Mouse (Mus musculus) kidney, embryonic 14.5 days (tissue): Measurements from ENCODE around the gene Lgr5. TPM values are rescaled to one million over a fixed set of nuclear protein-coding genes. Genes with fewer than 3 reads are reported as not detected.

Experiments
- ATAC-seq: fragments of 200-750 bp; cut with Nextera tagmentation; 2 replicates; pipeline ENCODE4 v1.8.0; 2017; ENCODE audit warnings: moderate number of reproducible peaks, mild to moderate bottlenecking, moderate TSS enrichment, moderate library complexity; ENCODE audit not compliant: low FRiP score, low TSS enrichment
- H3K27ac ChIP-seq: fragments of 300-500 bp; sonication (generic); 2 replicates; pipeline ENCODE4 v1.5.1; 2014; ENCODE audit warnings: low read depth, mild to moderate bottlenecking, low read length, moderate library complexity, mixed read lengths
- H3K27me3 ChIP-seq: fragments of 300-500 bp; sonication (generic); 2 replicates; pipeline ENCODE4 v1.6.1; 2014; ENCODE audit warnings: mild to moderate bottlenecking, low read length; ENCODE audit not compliant: control insufficient read depth, insufficient read depth
- H3K36me3 ChIP-seq: fragments of 300-500 bp; sonication (generic); 2 replicates; pipeline ENCODE4 v1.6.1; 2014; ENCODE audit warnings: low read length, mixed read lengths; ENCODE audit not compliant: control insufficient read depth, insufficient read depth
- H3K4me1 ChIP-seq: fragments of 300-500 bp; sonication (generic); 2 replicates; pipeline ENCODE4 v1.6.1; 2014; ENCODE audit warnings: low read length, mixed read lengths; ENCODE audit not compliant: control insufficient read depth, insufficient read depth
- H3K4me2 ChIP-seq: fragments of 300-500 bp; sonication (generic); replicated peaks from 2 replicates; pipeline ENCODE4 v1.6.1; 2014; ENCODE audit warnings: low read depth, mild to moderate bottlenecking, low read length
- H3K4me3 ChIP-seq: fragments of 300-500 bp; sonication (generic); 2 replicates; pipeline ENCODE4 v1.5.1; 2014; ENCODE audit warnings: mild to moderate bottlenecking, low read length
- H3K9ac ChIP-seq: fragments of 300-500 bp; sonication (generic); 2 replicates; pipeline ENCODE4 v1.6.1; 2014; ENCODE audit warnings: low read depth, mild to moderate bottlenecking, low read length, moderate library complexity
- H3K9me3 ChIP-seq: fragments of 300-500 bp; sonication (generic); 2 replicates; pipeline ENCODE4 v1.6.1; 2016; ENCODE audit warnings: low read length; ENCODE audit not compliant: control insufficient read depth
- WGBS: fragments of 180-500 bp; shearing (Covaris S2); extraction: QIAGEN DNeasy Blood & Tissue Kit; methylation state at CpG from one replicate; pipeline ENCODE4 v1.1.7; 2014; 5-methylcytosine and 5-hydroxymethylcytosine counted together
- polyA plus RNA-seq: library from polyadenylated mRNA; unstranded; fragments of >200 nt; fragmentation: Nextera tagmentation; extraction: Ambion mirVana; gene quantifications from 2 replicates; pipeline ENCODE4 v1.2.1, GENCODE M21; 2014

The Lgr5 gene
- 5.8 and 8.0 TPM in 2 replicates for polyA plus RNA-seq

DNA sequence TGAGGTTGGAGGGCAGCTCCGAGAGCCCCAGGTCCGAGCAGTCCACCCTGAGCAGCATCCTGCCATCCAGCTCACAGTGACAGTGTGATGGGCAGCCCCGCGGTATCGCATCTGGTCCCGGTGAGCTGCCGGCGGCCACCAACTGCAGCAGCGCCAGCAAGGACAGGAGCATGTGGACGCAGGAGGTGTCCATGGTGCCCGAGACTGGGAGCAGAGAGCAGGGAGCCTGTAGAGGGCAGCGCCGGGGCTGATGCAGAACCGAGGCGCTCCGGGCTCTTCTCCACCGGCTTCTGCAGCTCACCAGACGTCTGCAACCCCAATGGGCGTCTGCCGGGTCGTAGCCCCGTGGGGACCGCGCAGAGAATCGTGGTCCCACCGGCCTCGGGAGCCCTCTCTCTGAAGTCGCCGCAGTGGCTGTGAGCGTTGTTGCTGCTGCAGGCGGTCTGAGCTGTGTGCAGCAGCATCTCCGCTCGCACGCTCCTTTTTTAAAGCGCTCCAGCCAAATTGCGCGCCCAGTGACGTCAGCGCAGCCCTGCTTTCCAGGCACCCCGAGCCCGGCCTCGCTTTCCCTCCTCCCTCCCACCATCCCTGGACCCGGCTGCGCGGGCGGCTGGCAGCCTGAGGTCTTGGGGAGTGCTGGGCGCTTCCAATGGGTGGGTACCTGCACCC lies at the start of gene Lgr5:
Gene Lgr5 (minus strand): TSS at position 480 of the 669 bp plus-strand sequence.
- H3K27me3 ChIP-seq: peaks cover 20% of the 10 kb centered on the region
- peak within 1 kb of the TSS; percentile 42; the same call in 1 of the 2 replicates for H3K27ac ChIP-seq
- ATAC-seq: peak; percentile 91
- H3K4me3 ChIP-seq: peak within 1 kb of the TSS; percentile 53
- WGBS: under 1% methylated on average over 44 of the region's 47 CpGs
- H3K4me1 ChIP-seq: peaks cover 10% of the 10 kb centered on the region; the same call in 1 of the 2 replicates
- H3K36me3 ChIP-seq: no peaks in the 10 kb centered on the region
- H3K9ac ChIP-seq: peak within 1 kb of the TSS; percentile 51
- no peaks in the 10 kb centered on the region for H3K9me3 ChIP-seq
- peak within 1 kb of the TSS; percentile 93 for H3K4me2 ChIP-seq

DNA sequence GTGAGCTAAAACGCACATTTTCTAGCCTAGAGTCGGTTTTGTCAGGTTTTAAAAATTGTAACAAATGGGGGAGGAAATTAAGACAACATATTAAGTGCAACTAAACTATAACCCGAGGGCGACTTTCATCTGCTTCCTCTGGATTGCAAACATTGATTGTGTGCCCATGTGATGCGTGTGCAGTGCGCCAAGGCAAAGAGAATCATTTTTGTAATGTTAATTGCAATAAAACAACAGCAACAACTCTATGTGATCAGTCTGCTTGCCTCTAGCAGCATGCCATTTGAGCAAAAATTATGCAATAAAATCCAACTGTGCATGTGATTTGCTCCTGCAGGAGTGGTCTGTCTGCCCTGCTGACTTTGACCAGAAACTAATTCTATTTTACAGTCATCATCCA lies 39.1 kb upstream of the Lgr5 start:
- H3K4me3 ChIP-seq: no peak overlapping the region
- H3K4me1 ChIP-seq: peaks cover 4% of the 10 kb centered on the region; the same call in 1 of the 2 replicates
- H3K4me2 ChIP-seq: no peak overlapping the region
- no peak overlapping the region for H3K27ac ChIP-seq
- H3K9me3 ChIP-seq: no peaks in the 10 kb centered on the region
- H3K9ac ChIP-seq: no peak overlapping the region
- no peaks in the 10 kb centered on the region for H3K27me3 ChIP-seq
- H3K36me3 ChIP-seq: no peaks in the 10 kb centered on the region
- ATAC-seq: no peak
- WGBS: 83% methylated on average over 6 of the region's 6 CpGs

DNA sequence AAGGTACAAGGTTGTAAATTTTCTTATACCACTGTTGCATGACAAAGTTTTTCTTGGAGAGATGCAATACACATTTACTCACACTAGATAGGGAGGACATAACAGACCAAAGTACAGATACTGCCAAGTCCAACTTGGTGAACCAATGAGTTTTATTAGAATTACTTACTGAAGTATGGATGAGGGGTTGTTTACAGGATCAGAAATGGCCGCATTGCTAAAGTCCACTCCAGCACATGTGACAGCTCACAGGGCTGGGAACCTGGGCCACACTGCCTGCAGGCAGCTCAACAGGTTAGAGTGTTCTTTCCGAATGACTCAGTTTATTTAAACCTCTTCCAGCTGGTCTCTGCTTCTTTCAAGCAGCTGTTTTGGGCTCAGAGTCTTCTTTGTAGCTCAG lies 37.4 kb upstream of the Lgr5 start:
- H3K27me3 ChIP-seq: no peaks in the 10 kb centered on the region
- WGBS: 88% methylated on average over 2 of the region's 2 CpGs
- H3K4me3 ChIP-seq: no peak overlapping the region
- H3K4me2 ChIP-seq: no peak overlapping the region
- H3K36me3 ChIP-seq: no peaks in the 10 kb centered on the region
- no peak overlapping the region for H3K27ac ChIP-seq
- H3K4me1 ChIP-seq: peaks cover 4% of the 10 kb centered on the region; the same call in 1 of the 2 replicates
- H3K9me3 ChIP-seq: no peaks in the 10 kb centered on the region
- no peak overlapping the region for H3K9ac ChIP-seq
- no peak for ATAC-seq

GRCm38 (mm10) chr10:115623956-115624671 lies 36.5 kb upstream of the Lgr5 start:
- Histone ChIP-seq H3K4me1 (peaks cover 4% of the 10 kb centered on the region; the same call in 1 of the 2 replicates), H3K4me3 (no peak overlapping the region), H3K9ac (no peak overlapping the region), H3K4me2 (no peak overlapping the region), H3K36me3 (no peaks in the 10 kb centered on the region), H3K9me3 (no peaks in the 10 kb centered on the region), H3K27me3 (no peaks in the 10 kb centered on the region), H3K27ac (no peak overlapping the region)
- 50% methylated on average over 15 of the region's 15 CpGs for WGBS
- 0 out of 2 replicates have a peak, but pooled peaks have one; percentile 46 for ATAC-seq

DNA sequence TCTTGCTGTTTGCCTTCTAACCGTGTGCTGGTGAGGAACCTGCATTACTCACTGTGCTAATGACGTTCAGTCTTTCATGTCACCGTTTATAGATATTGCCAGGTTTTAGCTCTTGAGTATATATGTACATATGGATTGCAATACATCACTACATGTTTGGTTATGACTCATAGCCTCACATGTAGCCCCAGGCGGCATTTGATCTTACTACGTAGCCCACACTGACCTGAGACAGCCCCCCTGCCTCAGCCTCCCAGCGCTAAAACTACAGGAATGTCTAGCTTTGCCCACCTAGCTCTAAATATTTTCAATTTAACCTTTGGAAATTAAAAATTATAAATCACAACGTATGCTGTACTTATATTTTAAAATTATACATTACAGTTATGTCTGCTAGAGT lies 35.9 kb upstream of the Lgr5 start:
- ATAC-seq: no peak
- H3K4me1 ChIP-seq: peaks cover 4% of the 10 kb centered on the region; the same call in 1 of the 2 replicates

GRCm38 (mm10) chr10:115618288-115618856 lies 30.8 kb upstream of the Lgr5 start:
- 27% methylated on average over 14 of the region's 15 CpGs for WGBS
- Histone ChIP-seq H3K9ac (no peak overlapping the region), H3K4me3 (no peak overlapping the region), H3K36me3 (no peaks in the 10 kb centered on the region), H3K27ac (no peak overlapping the region), H3K27me3 (no peaks in the 10 kb centered on the region), H3K9me3 (no peaks in the 10 kb centered on the region), H3K4me1 (no peaks in the 10 kb centered on the region), H3K4me2 (peak overlapping the region; percentile 38; the same call in 1 of the 2 replicates)
- ATAC-seq: no peak

More for the DNA sequence above, 35.9 kb upstream of the Lgr5 start:
- WGBS: 81% methylated on average over 7 of the region's 7 CpGs
- no peak overlapping the region for H3K27ac ChIP-seq
- no peak overlapping the region for H3K4me2 ChIP-seq
- H3K9me3 ChIP-seq: no peaks in the 10 kb centered on the region
- no peaks in the 10 kb centered on the region for H3K36me3 ChIP-seq
- H3K9ac ChIP-seq: no peak overlapping the region
- no peaks in the 10 kb centered on the region for H3K27me3 ChIP-seq
- no peak overlapping the region for H3K4me3 ChIP-seq

- Histone ChIP-seq H3K4me3 (no peak overlapping the region), H3K9me3 (no peaks in the 10 kb centered on the region)
- ATAC-seq: peak; percentile 80
Measured at GRCm38 (mm10) chr10:115617456-115618287, 30.1 kb upstream of the Lgr5 start.

GRCm38 (mm10) chr10:115595748-115596147 lies 8.2 kb upstream of the Lgr5 start:
- H3K4me2 ChIP-seq: no peak overlapping the region
- ATAC-seq: no peak
- H3K4me1 ChIP-seq: no peaks in the 10 kb centered on the region
- H3K9me3 ChIP-seq: no peaks in the 10 kb centered on the region
- H3K4me3 ChIP-seq: no peak overlapping the region
- H3K27me3 ChIP-seq: no peaks in the 10 kb centered on the region
- H3K9ac ChIP-seq: no peak overlapping the region
- WGBS: 100% methylated on average over 1 of the region's 1 CpGs
- H3K36me3 ChIP-seq: no peaks in the 10 kb centered on the region
- H3K27ac ChIP-seq: no peak overlapping the region

More at GRCm38 (mm10) chr10:115617456-115618287, 30.1 kb upstream of the Lgr5 start:
- no peaks in the 10 kb centered on the region for H3K27me3 ChIP-seq
- H3K9ac ChIP-seq: no peak overlapping the region
- peak overlapping the region; percentile 38; the same call in 1 of the 2 replicates for H3K4me2 ChIP-seq
- H3K4me1 ChIP-seq: no peaks in the 10 kb centered on the region
- WGBS: 11% methylated on average over 13 of the region's 15 CpGs
- H3K36me3 ChIP-seq: no peaks in the 10 kb centered on the region
- H3K27ac ChIP-seq: no peak overlapping the region
